Mouse (Mus musculus) kidney, adult 8-10 months (tissue): Measurements from ENCODE around the gene Carmil1.

ENCODE experiments used
- DNase-seq, 2 experiments: peaks; one replicate each; pipeline ENCODE4 v3.0.0; 2022

Gene Carmil1

DNA sequence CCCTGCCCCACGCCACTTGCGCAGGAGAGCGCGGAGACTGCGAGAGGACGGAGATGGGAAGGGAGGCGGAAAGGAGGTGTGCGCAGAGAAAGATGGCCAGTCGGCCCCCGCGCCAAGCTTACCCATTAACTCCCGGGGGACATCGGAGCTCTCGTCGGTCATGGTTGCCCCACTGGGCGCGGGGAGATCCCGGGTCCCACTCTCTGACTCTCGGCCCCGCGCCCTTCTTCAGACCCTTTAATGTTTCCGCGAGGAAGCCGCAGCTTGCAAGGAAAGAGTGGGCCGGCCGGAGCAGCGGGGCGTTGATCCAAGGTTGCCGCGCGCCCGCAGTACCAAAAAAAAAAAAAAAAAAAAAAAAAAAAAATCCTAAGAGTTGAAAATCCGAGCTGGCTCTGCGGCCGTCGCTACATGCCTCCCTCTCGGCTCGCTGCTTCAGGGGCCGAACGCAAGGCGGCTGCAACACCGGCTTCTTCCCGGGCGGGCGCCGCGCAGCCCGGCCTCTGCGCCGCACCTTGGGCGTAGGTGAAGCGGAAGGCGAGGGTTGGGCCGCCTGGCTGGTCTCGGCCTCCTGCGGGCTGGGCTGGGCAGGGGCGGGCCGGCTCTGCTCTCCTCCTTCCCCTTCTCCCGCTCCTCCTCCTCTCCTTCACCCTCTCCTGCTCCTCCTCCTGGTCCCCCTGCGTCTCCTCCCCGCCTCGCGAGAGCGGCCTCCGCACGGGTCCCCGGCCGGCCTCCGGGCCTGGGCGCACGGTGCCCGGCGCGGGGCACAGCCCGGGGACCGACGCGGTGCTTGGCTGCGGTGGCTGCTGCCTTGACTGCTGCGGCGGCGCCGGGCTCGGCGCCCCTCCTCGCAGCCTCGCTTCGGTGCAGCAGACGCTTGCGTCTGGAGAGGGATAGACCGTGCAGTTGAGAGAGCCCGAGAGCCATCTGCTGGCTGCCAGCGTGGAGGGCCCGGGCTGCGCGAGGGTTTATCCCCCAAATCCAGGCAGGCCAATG lies at the start of gene Carmil1:
Gene Carmil1, minus strand, starts transcription at position 357 of the 993 bp plus-strand sequence.
- DNase-seq = peak; percentile 81 to 87

DNA sequence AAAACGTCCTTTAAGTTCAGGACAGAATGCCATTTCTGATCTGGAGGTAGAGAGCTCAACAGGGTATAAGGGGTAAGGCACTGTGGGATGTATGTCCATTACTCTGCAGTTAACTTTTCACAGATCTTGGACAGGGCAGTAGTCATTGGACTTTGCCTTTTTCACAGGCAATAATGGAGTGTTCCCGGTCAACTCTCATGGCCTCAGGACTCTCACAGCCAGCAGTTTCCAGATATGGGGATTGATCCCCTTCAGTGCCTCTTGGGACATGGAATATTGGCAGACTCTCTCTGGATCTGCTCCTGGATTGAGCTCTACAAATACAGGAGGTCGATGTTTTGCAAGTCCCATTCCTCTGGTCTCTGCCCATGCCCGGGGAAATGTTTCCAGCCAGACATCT lies 49.5 kb upstream of the Carmil1 start:
- peak; percentile 54 for DNase-seq

DNA sequence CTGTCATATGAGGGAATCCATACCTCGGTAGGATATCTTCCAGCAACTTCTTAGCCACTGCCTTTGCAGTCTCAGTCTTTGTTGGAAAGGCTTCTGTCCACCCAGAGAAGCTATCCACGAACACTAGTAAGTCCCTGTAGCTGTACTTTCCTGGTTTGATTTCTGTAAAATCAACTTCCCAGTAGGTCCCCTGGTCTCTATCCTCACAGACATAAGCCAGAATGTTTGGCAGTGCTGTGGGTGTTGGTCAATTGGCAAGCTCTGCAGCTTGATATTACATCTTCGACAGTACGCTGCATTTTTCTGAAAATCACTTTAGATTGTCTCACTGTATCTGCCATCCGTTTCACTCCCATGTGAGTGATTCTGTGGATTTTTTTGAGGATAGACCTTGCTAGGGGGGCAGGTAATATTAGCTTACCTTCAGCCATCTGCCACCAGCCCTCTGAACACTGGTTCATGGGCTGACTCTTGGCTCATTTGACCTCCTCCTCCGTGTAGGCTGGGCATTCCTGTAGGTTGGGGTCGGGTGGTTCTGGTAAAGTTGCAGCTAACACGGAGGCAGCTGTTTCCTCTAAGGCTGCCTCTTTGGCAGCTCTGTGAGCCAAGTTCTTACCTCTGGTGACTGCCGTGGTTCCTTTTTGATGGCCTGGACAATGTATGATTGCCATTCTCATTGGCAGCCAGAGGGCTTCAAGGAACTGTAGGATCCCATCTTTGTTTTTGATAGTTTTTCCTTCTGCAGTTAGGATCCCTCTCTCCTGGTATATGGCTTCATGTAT lies 47.6 kb upstream of the Carmil1 start:
- no peak for DNase-seq

DNA sequence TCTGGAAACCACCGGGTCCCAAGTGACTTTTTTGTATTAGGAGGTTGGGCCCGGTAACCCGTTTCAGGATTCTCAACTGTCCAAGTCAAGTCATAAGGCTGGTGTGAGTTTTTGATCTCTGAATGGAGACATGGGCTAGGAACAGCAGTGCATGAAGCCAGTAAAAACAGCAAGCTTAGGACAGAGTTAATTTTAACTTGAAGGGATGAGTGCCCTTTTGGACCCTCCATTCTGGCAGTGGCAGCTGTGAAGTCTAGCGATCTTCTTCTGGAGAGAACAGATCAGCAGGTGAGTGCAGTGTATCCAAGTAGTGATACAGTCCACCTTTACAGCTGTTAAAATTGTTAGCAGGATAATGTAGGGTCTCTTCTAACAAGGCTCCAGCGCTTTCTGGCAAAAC lies 46.6 kb upstream of the Carmil1 start, which contains the start of gene Cmah:
Gene Cmah, plus strand, starts transcription at position 204 of the 400 bp plus-strand sequence.
- DNase-seq = peak; percentile 71 to 76

DNA sequence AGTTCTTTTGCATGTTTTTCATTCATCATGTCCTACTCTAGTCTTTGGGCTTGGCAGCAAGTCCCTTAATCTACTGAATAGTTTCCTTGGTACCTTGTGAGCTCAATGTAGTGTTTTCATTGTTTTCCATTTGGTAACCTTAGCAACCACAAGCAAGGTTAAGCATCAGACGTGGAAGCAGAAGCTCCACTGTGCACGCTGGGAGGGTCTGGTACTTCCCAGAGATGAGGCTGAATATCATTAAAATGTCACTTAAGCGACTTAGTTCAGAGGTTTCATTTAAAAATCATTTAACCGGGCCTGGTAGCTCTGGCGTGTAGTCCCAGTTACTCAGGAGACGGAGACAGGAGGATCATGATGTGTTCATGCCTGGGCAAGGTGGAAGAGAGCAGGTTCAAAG lies 40.7 kb upstream of the Carmil1 start:
- no peak for DNase-seq

DNA sequence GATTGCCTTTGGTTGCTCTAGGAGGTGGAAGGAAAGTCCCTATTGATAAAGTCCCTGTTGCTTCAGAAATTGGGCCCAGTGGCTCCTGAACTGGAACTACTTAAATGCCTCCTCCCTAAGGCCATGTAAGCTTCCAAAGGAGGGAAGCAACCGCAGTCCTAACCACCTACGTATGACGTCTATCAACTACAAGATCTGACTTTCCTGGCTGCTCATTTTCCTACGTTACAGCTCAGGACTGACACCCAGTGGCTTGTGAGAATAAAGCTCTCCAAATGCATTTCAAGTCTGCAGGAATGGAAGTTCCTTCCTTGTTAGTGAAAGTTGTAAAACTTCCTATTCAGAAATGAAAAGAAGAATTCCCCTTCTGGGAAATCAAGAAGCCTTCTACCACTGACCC lies 38.0 kb upstream of the Carmil1 start:
- DNase-seq = no peak

DNA sequence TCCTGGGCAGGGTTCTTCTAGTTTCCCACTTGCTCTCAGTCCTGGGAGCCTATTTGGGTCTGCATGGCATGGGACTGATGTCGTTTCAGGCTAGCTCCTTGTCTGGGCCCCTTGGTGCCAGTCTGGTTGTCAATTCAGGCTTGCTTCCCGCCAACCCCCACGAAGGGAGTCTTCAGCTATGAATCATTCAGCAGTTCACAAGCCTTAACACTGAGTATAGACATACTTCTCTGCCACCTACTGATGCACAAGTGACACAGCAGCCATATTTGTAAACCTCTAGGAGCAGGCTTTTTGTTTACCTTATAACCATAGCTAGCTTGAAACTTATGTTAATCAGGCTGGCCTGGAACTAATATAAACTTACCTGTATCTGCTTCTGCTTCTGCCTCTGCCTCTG lies 36.0 kb upstream of the Carmil1 start:
- DNase-seq = no peak

DNA sequence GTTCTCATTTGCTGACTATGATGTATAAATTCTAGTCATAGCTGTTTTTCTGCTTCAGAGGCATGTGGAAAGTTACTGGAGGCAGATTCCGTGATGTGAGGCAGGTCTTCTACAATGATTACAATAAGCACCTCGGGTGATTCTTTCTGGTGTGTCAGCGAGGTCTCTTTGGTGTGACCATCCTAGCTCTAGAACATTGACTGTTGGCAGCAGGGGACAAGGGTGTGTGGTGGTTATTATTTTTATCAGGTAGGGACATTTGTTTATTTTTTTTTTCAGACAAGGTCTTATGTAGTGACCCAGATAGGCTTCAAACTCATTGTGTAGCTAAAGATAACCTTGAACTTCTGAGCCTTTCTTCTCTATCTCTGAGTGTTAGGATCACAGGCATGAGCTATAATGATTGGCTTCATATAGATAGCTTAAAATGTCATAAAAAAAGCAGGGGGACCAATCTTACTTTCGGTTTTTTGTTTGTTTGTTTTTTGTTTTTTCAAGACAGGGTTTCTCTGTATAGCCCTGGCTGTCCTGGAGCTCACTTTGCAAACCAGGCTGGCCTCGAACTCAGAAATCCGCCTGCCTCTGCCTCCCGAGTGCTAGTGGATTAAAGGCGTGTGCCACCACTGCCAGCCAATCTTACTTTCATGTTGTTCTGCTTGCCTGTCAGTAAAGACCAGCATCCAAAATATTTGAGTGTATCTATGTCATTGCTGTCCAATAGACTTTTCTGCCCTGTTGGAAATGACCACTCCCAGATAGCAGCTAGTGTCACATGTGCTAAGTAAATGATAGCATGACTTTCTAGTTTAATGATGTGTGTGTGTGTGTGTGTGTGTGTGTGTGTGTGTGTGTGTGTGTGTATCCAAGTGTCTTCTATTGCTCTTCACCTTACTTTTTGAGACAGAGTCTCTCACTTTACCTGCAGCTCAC lies 30.7 kb upstream of the Carmil1 start:
- no peak for DNase-seq

DNA sequence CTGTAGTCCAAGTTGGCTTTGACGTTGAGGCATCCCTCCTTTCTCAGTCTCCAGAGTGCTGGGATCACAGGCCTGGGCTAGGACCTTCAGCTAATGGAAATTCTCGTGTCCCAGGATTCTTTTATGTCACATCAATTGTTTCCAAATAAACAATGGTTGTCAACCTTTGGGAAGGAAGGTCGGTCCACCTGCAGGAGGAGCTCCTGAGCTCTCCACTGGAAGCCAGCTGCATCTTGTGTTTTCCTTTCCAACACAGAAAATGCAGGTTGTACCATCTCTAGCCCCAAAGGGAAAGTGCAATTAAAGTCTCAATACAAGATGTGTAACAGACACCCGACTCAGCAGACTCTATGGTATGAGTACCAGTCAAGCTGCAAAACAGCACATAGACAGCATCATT lies 25.7 kb upstream of the Carmil1 start:
- DNase-seq = no peak

DNA sequence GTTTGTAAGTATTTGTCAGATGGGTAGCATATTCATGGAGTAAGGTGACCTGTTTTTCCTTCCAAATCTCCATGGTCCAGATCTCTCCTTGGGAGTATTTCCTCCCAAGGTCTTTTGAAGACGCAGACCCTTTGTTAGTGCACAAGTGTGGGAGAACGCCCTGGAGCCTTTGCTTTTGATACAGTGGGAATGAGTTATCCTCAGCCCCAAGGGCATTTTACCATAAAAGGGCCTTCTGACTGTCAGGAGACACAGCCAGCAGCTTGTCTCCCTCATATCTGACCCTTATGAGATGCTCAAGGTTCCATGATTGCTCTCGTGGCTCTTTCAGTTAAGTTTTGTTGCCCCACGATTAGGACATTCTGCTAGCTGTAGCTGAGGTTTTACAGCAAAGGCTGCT lies 24.9 kb upstream of the Carmil1 start:
- no peak for DNase-seq

DNA sequence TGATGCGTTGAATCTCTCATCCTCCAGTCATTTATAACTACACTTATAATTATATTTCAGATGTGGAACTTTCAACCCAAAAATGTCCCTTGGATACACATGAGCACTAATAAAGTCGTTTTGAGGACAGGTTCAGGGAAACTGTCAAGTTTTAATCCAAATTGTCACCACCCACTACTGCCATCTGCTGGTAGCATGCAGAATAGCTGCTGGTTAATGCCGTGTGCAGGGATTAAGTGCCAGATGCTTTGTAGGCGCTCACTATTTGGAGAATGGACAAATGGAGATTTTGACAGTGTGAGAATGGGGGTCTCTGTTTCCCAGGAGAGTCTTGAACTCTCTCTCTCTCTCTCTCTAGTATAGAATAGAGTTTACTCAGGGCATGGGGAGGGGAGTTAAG lies 16.7 kb upstream of the Carmil1 start:
- DNase-seq = peak in 1 of 2 experiments; percentile 37

DNA sequence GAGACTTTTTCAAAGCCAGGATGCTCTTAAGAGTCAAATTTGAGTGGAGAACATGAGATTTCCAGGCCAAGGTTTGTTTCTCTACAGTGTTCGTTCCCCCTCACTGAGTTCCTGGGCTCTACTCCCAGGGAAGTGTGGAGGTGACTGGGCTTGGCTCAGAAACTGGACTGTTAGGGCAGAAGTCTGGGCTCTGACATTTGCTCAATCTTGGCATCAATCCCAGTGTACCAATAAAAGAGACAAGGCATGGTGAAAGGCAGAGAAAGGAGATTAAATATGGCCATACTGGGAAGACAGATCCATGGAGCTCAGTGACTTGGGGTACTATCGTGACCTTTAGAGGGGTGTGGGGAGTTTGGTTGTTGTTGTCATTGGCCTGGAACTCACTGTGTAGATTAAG lies 6.8 kb upstream of the Carmil1 start:
- DNase-seq = peak; percentile 48 to 50

DNA sequence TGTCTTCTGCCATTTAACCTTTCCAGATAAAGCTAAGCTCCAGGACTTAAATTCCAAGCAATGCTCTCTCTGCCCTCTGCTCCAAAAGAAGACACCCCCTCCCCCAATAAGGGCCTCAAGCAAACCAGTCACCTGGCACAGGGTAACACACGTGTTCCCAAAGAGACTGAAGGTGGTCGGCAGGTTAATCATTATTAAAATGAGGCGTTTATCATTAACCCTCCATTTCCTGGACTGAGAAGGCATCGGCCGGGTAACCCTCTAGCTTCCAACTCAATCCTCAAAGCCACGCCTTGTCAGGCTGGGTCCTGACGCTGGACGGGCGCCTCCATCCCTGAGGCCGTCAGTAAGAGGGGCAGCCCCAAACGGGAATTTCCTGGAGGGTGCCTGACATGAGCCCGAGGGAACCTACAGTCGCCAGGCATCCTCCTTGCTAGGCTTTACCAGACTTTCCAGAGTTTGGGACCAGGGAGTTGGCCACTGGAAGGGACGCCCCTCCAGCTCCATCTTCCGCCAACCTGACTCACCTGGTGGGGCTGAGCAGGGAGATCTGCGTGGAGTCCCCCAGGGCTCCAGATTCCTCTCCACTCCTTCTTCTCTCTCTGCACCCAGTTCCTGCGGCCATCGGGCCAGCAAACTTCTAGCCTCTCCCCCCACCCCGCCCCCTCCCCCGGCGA lies 695 bp downstream of the Carmil1 start:
- DNase-seq = peak; percentile 63 to 76

DNA sequence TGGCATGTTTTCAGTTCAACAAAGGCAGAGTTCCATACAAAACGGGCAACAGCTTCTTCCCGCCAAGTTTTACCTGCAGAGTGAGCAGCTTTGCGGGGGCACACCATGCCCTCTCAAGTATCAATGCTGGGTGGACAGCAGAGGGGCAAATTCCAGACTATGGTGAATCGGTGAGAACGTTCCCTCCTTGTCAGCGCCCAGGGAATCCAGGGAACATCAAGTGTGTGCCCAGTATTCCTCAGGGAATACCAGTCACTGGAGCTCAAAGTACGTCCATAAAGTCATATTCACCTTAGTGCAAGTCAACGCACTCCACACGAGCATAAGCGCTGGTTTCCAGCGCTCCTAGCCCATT lies 1.2 kb downstream of the Carmil1 start:
- DNase-seq = no peak

DNA sequence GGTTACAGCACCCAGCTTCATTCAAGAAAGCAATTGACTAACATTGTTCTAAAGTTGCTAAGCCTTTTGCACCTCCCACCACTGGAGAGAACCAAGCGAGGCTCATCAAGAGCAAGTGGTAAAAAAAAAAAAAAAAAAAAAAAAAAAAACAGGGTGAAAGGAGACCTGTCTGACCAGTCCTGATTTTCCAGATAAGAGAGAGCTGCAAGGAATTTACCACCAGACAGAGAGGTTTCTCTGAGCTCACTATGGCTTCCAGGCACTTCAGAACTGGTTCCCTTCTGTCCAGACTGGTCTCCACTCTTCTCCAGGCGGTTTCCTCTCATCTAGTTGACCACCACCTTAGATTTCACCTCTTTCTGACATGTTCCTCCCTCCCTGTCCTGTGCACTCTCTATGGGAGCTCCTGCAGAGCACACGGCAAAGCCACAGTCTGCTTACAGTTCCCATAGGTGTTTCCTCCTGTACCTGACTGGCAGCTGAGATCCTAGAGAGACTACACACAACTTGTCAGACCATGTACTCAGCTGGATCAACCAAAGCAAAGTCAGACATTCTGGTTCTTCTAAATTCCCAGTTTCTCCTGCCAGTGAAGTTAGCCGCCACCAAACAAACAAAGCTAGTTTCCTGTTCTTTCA lies 7.7 kb downstream of the Carmil1 start:
- DNase-seq = no peak

DNA sequence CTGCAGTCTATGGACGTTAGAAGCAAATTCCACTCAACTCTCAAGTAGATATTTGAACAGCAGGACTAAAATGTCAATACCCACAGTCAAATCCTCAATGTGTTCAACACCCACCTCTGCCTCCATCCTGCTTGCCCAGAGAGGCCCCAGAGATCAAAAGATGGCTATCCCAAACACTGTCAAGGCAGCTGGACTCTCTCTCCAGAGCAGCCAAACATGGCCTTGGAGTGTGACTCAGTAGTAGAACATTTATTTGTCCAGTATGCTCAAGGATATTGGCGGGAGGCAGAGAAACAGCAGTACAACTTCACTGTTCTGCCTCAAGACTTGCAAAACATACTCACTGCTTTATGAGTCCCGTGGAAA lies 11.5 kb downstream of the Carmil1 start:
- no peak for DNase-seq

DNA sequence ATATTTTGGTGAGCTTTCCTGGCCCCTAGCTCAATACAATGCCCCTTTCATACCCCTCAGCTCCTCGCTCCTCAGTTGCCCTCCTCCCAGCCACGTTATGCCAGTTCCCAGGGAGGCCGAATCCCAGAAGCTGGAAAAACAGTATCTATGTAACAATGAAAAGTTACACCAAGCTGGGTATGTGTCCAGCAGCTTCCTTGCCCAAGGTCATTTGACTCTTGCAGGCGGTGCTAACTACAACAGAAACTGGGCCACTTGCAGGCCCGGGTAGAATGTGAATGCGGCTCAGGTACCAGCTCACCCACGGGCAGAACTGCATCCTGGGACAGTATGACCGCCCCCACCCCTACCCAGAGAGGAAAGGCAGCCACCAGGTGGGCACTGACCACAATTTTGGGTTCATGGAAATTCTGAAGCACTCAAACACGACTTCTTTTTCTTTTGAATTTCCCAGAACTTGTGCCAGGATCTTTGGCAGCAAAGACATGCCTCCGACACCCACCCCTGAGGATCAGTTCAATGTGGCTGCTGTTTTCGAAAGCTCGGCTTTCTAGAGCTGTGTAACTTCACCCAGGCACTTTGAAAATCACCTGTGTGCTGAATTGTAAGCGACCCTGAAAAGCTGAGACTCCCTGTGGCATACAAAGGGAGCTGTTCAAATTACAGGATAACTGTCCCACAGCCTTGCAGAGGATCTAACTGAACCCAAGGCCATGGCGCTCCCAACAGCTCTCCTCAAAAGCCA lies 12.1 kb downstream of the Carmil1 start:
- no peak for DNase-seq

DNA sequence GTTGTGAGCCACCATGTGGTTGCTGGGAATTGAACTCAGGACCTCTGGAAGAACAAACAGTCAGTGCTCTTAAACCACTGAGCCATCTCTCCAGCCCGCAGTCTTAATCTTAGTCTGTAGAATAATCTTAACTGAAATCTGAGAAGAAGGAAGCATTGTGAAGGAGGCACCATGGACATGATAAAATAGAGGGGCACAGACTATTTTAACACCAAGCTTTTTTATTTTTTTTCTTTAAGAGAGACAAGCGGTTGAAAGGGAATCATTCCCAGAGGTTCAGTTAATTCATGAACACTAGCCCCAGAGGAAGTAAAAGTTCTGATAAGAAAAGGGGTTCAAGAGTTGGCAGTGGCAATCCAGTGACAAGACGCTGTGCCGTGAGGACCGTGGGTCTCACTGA lies 15.8 kb downstream of the Carmil1 start:
- DNase-seq = no peak

DNA sequence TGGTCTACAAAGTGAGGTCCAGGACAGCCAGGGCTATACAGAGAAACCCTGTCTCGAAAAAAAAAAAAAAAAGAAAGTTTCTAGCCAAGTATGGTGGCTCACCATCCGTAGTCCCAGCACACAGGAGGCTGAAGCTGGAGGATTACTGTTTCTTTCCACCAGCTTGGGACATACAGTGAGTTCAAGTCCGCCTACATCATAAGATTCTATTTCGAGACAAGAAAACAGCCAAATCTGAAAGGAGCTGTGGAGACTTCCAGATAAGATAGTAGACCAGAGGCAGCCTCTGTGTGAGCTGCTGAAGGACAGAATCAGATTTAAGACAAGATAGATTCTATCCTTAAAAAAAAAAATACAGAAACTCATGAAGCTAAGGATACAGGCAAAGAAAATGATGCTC lies 17.0 kb downstream of the Carmil1 start:
- no peak for DNase-seq

DNA sequence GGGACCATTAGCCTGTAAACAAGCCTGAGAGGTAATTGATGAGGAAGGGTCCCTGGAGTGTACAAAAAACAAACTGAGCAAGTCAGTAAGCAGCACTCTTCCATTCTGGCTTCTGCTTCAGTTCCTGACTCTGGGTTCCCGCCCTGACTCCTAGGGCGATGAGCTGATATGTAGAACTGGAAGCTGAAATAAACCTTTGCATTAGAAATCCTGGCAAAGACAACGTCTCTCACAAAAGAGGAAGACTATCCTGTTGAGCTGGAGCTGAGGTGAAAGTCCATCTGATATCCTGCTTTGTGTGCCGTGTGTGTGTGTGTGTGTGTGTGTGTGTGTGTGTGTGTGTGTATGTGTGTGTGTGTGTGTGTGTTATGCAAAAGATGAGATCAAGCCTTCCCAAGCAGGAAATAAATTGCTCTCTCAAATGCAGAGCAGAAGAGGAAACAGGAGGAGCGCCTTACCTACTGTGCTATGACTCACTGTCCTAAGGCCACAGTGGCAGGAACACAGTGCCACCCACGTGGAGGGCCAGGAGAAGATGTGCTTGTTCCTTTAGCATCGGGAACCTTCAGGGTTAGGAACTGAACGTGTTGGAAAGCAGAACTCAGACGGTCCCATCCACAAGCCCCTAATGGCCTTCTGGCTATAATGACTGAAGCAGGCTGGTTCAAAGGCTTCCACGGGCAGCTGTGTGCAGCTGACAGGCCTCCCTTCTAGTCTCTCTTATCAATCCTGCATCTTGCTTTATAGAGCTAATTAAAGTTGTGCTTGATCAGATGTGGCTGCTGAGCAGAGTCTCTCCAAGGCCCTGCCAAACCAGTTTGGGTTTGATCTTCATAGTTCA lies 19.6 kb downstream of the Carmil1 start:
- DNase-seq = no peak
